ENCODE assay signal across 8 mouse cellular contexts in genomic region chr17:83350379-83351091, GRCm38 (mm10). TPM values are rescaled to one million over a fixed set of nuclear protein-coding genes. Genes with fewer than 3 reads are reported as not detected.
DNase-seq lines count a peak whose midpoint lies in the region; ATAC-seq lines count a peak whose summit lies in the region.

TSS of gene Eml4 (plus strand) at chr17:83350931.

- no peaks in the 10 kb centered on the region for H3K27me3 ChIP-seq in forebrain, embryonic 14.5 days (replicated peaks; ENCODE audit: control insufficient read depth, insufficient read depth, low read length)
- H3K27me3 ChIP-seq in neural tube, embryonic 15.5 days (replicated peaks) = no peaks in the 10 kb centered on the region

- WGBS in forebrain, embryonic 14.5 days = 1% methylated on average over 46 of the region's 62 CpGs
- WGBS in neural tube, embryonic 15.5 days = under 1% methylated on average over 61 of the region's 62 CpGs

- peak within 1 kb of the TSS; percentile 60 for H3K4me2 ChIP-seq in forebrain, embryonic 14.5 days (ENCODE audit: low read length)
- H3K4me2 ChIP-seq in neural tube, embryonic 15.5 days = peak within 1 kb of the TSS; percentile 63

- peak within 1 kb of the TSS; percentile 91 for H3K27ac ChIP-seq in forebrain, embryonic 14.5 days (ENCODE audit: low read depth, low read length)
- peak within 1 kb of the TSS; percentile 86 for H3K27ac ChIP-seq in neural tube, embryonic 15.5 days (replicated peaks)

- intact Hi-C loops in heart, postnatal 14 days (cut with DNase I) = loop anchor here (2.0 to 5.0 kb wide), 2 partner anchors 74 to 82 kb away; no protein-coding TSS in a partner anchor

- H3K4me3 ChIP-seq in forebrain, embryonic 14.5 days (ENCODE audit: low read depth, low read length) = peak within 1 kb of the TSS; percentile 96
- peak within 1 kb of the TSS; percentile 77 for H3K4me3 ChIP-seq in neural tube, embryonic 15.5 days (replicated peaks)

- no peaks in the 10 kb centered on the region for H3K36me3 ChIP-seq in forebrain, embryonic 14.5 days (ENCODE audit: control insufficient read depth, insufficient read depth, low read length)
- H3K36me3 ChIP-seq in neural tube, embryonic 15.5 days = no peaks in the 10 kb centered on the region

- no peaks in the 10 kb centered on the region for H3K9me3 ChIP-seq in forebrain, embryonic 14.5 days (replicated peaks; ENCODE audit: control insufficient read depth, low read length)
- no peaks in the 10 kb centered on the region for H3K9me3 ChIP-seq in neural tube, embryonic 15.5 days (replicated peaks)

- peak within 1 kb of the TSS; percentile 88 for H3K9ac ChIP-seq in forebrain, embryonic 14.5 days (ENCODE audit: low read length)
- H3K9ac ChIP-seq in neural tube, embryonic 15.5 days (replicated peaks) = peak within 1 kb of the TSS; percentile 94

- peak; percentile 90 for DNase-seq in ES-CJ7 (ENCODE audit: low read depth, low spot score)
- peak; percentile 95 for DNase-seq in cerebellum, adult 11 months
- peak; percentile 92 for DNase-seq in forebrain, embryonic 14.5 days (ENCODE audit: low spot score)
- DNase-seq in heart, postnatal 14 days = peak; percentile 98
- DNase-seq in layer of hippocampus, adult 11-12 months (ENCODE audit: low spot score) = peak; percentile 96
- peak; percentile 94 to 95 for DNase-seq in lung, adult 18-20 months
- peak; percentile 93 for DNase-seq in testis, postnatal 14 days (ENCODE audit: low spot score)

- peaks cover 17% of the 10 kb centered on the region for H3K4me1 ChIP-seq in forebrain, embryonic 14.5 days (ENCODE audit: control insufficient read depth, insufficient read depth, low read length)
- H3K4me1 ChIP-seq in neural tube, embryonic 15.5 days = peaks cover 29% of the 10 kb centered on the region

- ATAC-seq in forebrain, embryonic 14.5 days = peak; percentile 97
- peak; percentile 96 for ATAC-seq in neural tube, embryonic 15.5 days (ENCODE audit: low FRiP score)

RNA-seq across cellular contexts. Expression of gene Eml4, which starts in this region (rescaled TPM):
- polyA plus RNA-seq in forebrain, embryonic 14.5 days (2014; fragmentation: Nextera tagmentation; extraction: Ambion mirVana) = 23.5 and 30.6 TPM in 2 replicates
- total RNA-seq in heart, postnatal 14 days (2021) = 1 to 10 TPM; 8.3 TPM
- polyA plus RNA-seq in neural tube, embryonic 15.5 days (2015; fragmentation: Nextera tagmentation; extraction: Ambion mirVana) = 28.8 and 29.9 TPM in 2 replicates

Comparison
In these comparisons a context has a peak if more than half of its experiments do, and no peak if none do; other contexts are left out.
1. Peak in every context shown above with its lines: DNase-seq, ATAC-seq, H3K4me3 ChIP-seq and H3K27ac ChIP-seq.